Mouse (Mus musculus) heart, postnatal 0 days (tissue): ENCODE results near the gene P3h1. TPM values are rescaled to one million over a fixed set of nuclear protein-coding genes. Genes with fewer than 3 reads are reported as not detected.

Experiments
- ATAC-seq: fragments of 200-750 bp; cut with Nextera tagmentation; 2 replicates; pipeline ENCODE4 v1.8.0; 2017; ENCODE audit warnings: low read depth, moderate number of reproducible peaks, moderate library complexity; ENCODE audit not compliant: insufficient read depth
- DNase-seq: peaks from one replicate; pipeline ENCODE4 v3.0.0-alpha.2; 2016; ENCODE audit warnings: low spot score
- H3K27ac ChIP-seq: fragments of 300-500 bp; sonication (generic); 2 replicates; pipeline ENCODE4 v1.5.1; 2014; ENCODE audit warnings: low read depth, mild to moderate bottlenecking
- H3K27me3 ChIP-seq: fragments of 300-500 bp; sonication (generic); 2 replicates; pipeline ENCODE4 v1.6.1; 2014; ENCODE audit warnings: low read length, mixed read lengths; ENCODE audit not compliant: control insufficient read depth, insufficient read depth
- H3K36me3 ChIP-seq: fragments of 300-500 bp; sonication (generic); replicated peaks from 2 replicates; pipeline ENCODE4 v1.6.1; 2014; ENCODE audit warnings: low read length, mixed read lengths; ENCODE audit not compliant: control insufficient read depth, insufficient read depth
- H3K4me1 ChIP-seq: fragments of 300-500 bp; sonication (generic); 2 replicates; pipeline ENCODE4 v1.6.1; 2014; ENCODE audit warnings: antibody characterized with exemption; ENCODE audit not compliant: control insufficient read depth, insufficient read depth
- H3K4me2 ChIP-seq: fragments of 300-500 bp; sonication (generic); 2 replicates; pipeline ENCODE4 v1.6.1; 2014; ENCODE audit warnings: low read depth, mild to moderate bottlenecking, low read length, moderate library complexity
- H3K4me3 ChIP-seq: fragments of 300-500 bp; sonication (generic); 2 replicates; pipeline ENCODE4 v1.5.1; 2014; ENCODE audit warnings: low read depth, low read length
- H3K9ac ChIP-seq: fragments of 300-500 bp; sonication (generic); replicated peaks from 2 replicates; pipeline ENCODE4 v1.6.1; 2014; ENCODE audit warnings: low read depth, low read length, mixed read lengths
- H3K9me3 ChIP-seq: fragments of 300-500 bp; sonication (generic); replicated peaks from 2 replicates; pipeline ENCODE4 v1.6.1; 2016; ENCODE audit warnings: low read length; ENCODE audit not compliant: control insufficient read depth
- CTCF ChIP-seq: IDR thresholded peaks from 2 replicates; pipeline ENCODE4 v1.5.1; 2016; ENCODE audit warnings: antibody characterized with exemption, control low read depth, low read depth
- EP300 ChIP-seq: IDR thresholded peaks from 2 replicates; pipeline ENCODE4 v1.6.1; 2016; ENCODE audit warnings: antibody characterized with exemption, low read depth
- WGBS: fragments of 180-500 bp; shearing (Covaris S2); extraction: QIAGEN DNeasy Blood & Tissue Kit; methylation state at CpG from one replicate; pipeline ENCODE4 v1.1.7; 2014; 5-methylcytosine and 5-hydroxymethylcytosine counted together
- polyA plus RNA-seq: library from polyadenylated mRNA; unstranded; fragments of >200 nt; fragmentation: Nextera tagmentation; extraction: Ambion mirVana; gene quantifications from 2 replicates; pipeline ENCODE4 v1.2.1, GENCODE M21; 2015
- total RNA-seq: library from RNA; depleted of rRNA; stranded (reverse); fragments of >200 nt; gene quantifications from 2 replicates; pipeline ENCODE4 v1.2.3, GENCODE M21; 2014; ENCODE audit warnings: low replicate concordance

The P3h1 gene
- total and polyA plus RNA-seq, 2 experiments from 2014 or later = 20.5 to 40.8 TPM

- no peak for TF ChIP-seq CTCF
- TF ChIP-seq EP300 = no peak
- Histone ChIP-seq H3K4me1 (peaks cover 7% of the 10 kb centered on the region), H3K36me3 (peaks cover 13% of the 10 kb centered on the region; the same call in 1 of the 2 replicates), H3K9me3 (no peaks in the 10 kb centered on the region), H3K27ac (no peak overlapping the region), H3K9ac (no peak overlapping the region), H3K4me2 (no peak overlapping the region), H3K4me3 (no peak overlapping the region), H3K27me3 (no peaks in the 10 kb centered on the region)
- WGBS = 73% methylated on average over 6 of the region's 6 CpGs
- DNase-seq = no peak
- ATAC-seq = no peak
These were observed 34.6 kb upstream of the P3h1 start for GRCm38 (mm10) chr4:119198105-119198504.

GRCm38 (mm10) chr4:119204672-119205071 is 28.0 kb upstream of the P3h1 start:
- no peak overlapping the region for H3K4me2 ChIP-seq
- peak; percentile 69 for DNase-seq

GRCm38 (mm10) chr4:119216667-119217066 is 16.0 kb upstream of the P3h1 start:
- WGBS = 48% methylated on average over 8 of the region's 8 CpGs
- no peak overlapping the region for H3K4me3 ChIP-seq
- no peaks in the 10 kb centered on the region for H3K36me3 ChIP-seq
- peaks cover 10% of the 10 kb centered on the region; the same call in 1 of the 2 replicates for H3K4me1 ChIP-seq
- peak; percentile 25 for DNase-seq
- no peaks in the 10 kb centered on the region for H3K9me3 ChIP-seq
- peak; percentile 62 for ATAC-seq
- no peak overlapping the region for H3K9ac ChIP-seq
- H3K27me3 ChIP-seq = no peaks in the 10 kb centered on the region
- no peak for TF ChIP-seq EP300
- no peak for TF ChIP-seq CTCF
- H3K4me2 ChIP-seq = no peak overlapping the region
- H3K27ac ChIP-seq = no peak overlapping the region

More at GRCm38 (mm10) chr4:119204672-119205071, 28.0 kb upstream of the P3h1 start:
- H3K4me1 ChIP-seq = no peaks in the 10 kb centered on the region
- H3K36me3 ChIP-seq = peaks cover 13% of the 10 kb centered on the region; the same call in 1 of the 2 replicates
- no peaks in the 10 kb centered on the region for H3K9me3 ChIP-seq
- no peak overlapping the region for H3K27ac ChIP-seq
- H3K4me3 ChIP-seq = no peak overlapping the region
- 19% methylated on average over 8 of the region's 8 CpGs for WGBS
- no peaks in the 10 kb centered on the region for H3K27me3 ChIP-seq
- TF ChIP-seq CTCF = peak; percentile 90
- TF ChIP-seq EP300 = no peak
- ATAC-seq = peak; percentile 69; the same call in 1 of the 2 replicates
- no peak overlapping the region for H3K9ac ChIP-seq

GRCm38 (mm10) chr4:119218169-119218568 is 14.5 kb upstream of the P3h1 start, which contains the start of gene Tmem269:
TSS of gene Tmem269 (minus strand) at chr4:119218217.
- Histone ChIP-seq H3K27ac (no peak within 1 kb of the TSS), H3K4me2 (no peak within 1 kb of the TSS), H3K36me3 (no peaks in the 10 kb centered on the region), H3K27me3 (no peaks in the 10 kb centered on the region), H3K4me1 (peaks cover 10% of the 10 kb centered on the region; the same call in 1 of the 2 replicates), H3K9ac (no peak within 1 kb of the TSS), H3K9me3 (no peaks in the 10 kb centered on the region), H3K4me3 (no peak within 1 kb of the TSS)
- no peak for DNase-seq
- TF ChIP-seq EP300 (no peak), CTCF (no peak)
- ATAC-seq = no peak
- 22% methylated on average over 11 of the region's 11 CpGs for WGBS

- no peak for TF ChIP-seq EP300
- peak; percentile 68 for TF ChIP-seq CTCF
- H3K4me1 ChIP-seq = no peaks in the 10 kb centered on the region
- H3K4me2 ChIP-seq = no peak overlapping the region
- ATAC-seq (peak; percentile 41; the same call in 1 of the 2 replicates), DNase-seq (peak; percentile 19)
- H3K4me3 ChIP-seq = no peak overlapping the region
- H3K9me3 ChIP-seq = no peaks in the 10 kb centered on the region
- H3K9ac ChIP-seq = no peak overlapping the region
- no peaks in the 10 kb centered on the region for H3K27me3 ChIP-seq
- 91% methylated on average over 1 of the region's 1 CpGs for WGBS
- H3K27ac ChIP-seq = no peak overlapping the region
- peaks cover 45% of the 10 kb centered on the region for H3K36me3 ChIP-seq
These were observed 9.0 kb upstream of the P3h1 start for GRCm38 (mm10) chr4:119223696-119224095.

- Histone ChIP-seq H3K9ac (no peak overlapping the region), H3K27ac (no peak overlapping the region), H3K4me1 (no peaks in the 10 kb centered on the region), H3K4me3 (no peak overlapping the region), H3K27me3 (no peaks in the 10 kb centered on the region), H3K4me2 (no peak overlapping the region), H3K9me3 (no peaks in the 10 kb centered on the region), H3K36me3 (peaks cover 47% of the 10 kb centered on the region)
- WGBS = 95% methylated on average over 3 of the region's 3 CpGs
- TF ChIP-seq CTCF (no peak), EP300 (no peak)
- no peak for ATAC-seq
- DNase-seq = no peak
These were observed 8.2 kb upstream of the P3h1 start for GRCm38 (mm10) chr4:119224534-119224933.
